Mouse (Mus musculus): ENCODE measurements around the gene Rnf220. TPM values are rescaled to one million over a fixed set of nuclear protein-coding genes. Genes with fewer than 3 reads are reported as not detected.
A peak's percentile ranks its signal among the peaks of the same experiment; 100 is the strongest.

Gene Rnf220
- polyA plus RNA-seq, 1 experiment from 2014 or later: 76.1 TPM

DNA sequence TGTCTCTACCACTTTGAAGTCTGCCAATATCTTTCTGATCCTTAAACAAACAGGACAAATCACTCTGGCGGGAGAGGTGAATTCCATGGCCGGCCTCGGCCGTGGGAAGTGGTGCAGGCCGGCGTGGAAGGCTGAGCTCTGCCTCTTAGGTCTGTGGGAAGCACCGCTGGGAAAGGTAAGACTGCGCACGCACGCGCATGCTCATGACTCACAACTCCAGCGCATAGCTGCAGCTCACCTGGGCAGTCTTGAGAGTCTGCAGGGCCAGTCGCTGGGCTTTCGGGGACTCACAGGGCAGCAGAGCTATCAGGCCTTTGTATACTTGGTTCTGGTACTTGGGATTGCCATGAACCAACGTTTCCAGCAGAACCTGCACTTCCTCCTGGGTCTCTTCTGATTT lies 267.3 kb downstream of the Rnf220 start:
- no peak overlapping the region for H3K27ac ChIP-seq (ENCODE audit: low read depth)
- ATAC-seq (ENCODE audit: insufficient read depth): no peak
- DNase-seq: peak; percentile 27
- 41% methylated on average over 15 of the region's 15 CpGs for WGBS
- no peaks in the 10 kb centered on the region for H3K36me3 ChIP-seq (ENCODE audit: insufficient read depth)
- H3K4me2 ChIP-seq: peak overlapping the region; percentile 15; the same call in 1 of the 2 replicates
- H3K9ac ChIP-seq: no peak overlapping the region
- H3K4me1 ChIP-seq (ENCODE audit: insufficient read depth): no peaks in the 10 kb centered on the region
- no peak overlapping the region for H3K4me3 ChIP-seq (ENCODE audit: low read depth, low read length)
- no peak for TF ChIP-seq CTCF (IDR thresholded peaks at IDR 0.05; ENCODE audit: low read depth)
- H3K9me3 ChIP-seq (ENCODE audit: low read depth, low read length): no peaks in the 10 kb centered on the region; the same call in 1 of the 2 replicates
- H3K27me3 ChIP-seq (ENCODE audit: insufficient read depth, low read length): no peaks in the 10 kb centered on the region

DNA sequence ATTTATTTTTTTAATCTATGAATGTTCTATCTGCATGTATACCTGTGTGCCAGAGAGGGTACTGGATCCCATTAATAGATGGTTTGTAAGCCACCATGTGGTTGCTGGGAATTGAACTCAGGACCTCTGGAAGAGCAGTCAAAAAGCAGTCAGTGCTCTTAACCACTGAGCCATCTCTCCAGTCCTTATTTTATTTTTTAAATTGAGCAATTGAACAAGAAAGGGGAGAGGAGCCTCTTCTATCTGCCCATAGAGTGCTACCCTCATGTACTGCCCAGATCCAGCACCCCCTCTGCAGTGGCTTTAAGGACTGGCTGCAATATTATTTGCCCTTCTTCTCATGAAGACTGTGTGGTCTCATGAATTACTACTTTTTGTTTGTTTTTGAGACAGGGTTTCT lies 271.6 kb downstream of the Rnf220 start:
- no peaks in the 10 kb centered on the region for H3K4me1 ChIP-seq (ENCODE audit: insufficient read depth)
- TF ChIP-seq CTCF (IDR thresholded peaks at IDR 0.05; ENCODE audit: low read depth): no peak
- H3K9me3 ChIP-seq (ENCODE audit: low read depth, low read length): no peaks in the 10 kb centered on the region; the same call in 1 of the 2 replicates
- H3K9ac ChIP-seq: no peak overlapping the region
- DNase-seq (no peak), ATAC-seq (ENCODE audit: insufficient read depth) (no peak)
- H3K4me2 ChIP-seq: no peak overlapping the region
- H3K36me3 ChIP-seq (ENCODE audit: insufficient read depth): no peaks in the 10 kb centered on the region
- H3K4me3 ChIP-seq (ENCODE audit: low read depth, low read length): no peak overlapping the region
- H3K27me3 ChIP-seq (ENCODE audit: insufficient read depth, low read length): no peaks in the 10 kb centered on the region
- no peak overlapping the region for H3K27ac ChIP-seq (ENCODE audit: low read depth)

DNA sequence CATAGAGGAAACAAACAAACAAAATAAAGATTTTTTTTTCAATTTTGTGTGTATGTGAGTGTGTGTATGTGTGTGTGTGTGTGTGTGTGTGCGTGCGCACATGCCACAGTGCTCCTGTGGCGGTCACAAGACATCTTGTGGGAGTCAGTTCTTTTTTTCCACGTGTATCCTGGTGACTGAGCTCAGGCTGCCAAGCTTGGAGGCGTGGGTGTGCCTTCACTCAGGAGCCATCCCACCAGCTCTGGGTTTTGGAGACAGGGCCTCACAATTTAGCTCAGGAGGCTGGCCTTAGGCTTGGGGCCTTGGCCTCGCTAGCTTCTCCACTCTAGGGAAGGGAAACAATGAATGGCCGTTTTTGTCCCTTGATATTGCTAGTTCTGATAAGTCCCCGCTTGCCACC lies 272.7 kb downstream of the Rnf220 start:
- ATAC-seq (ENCODE audit: insufficient read depth) (no peak), DNase-seq (no peak)
- Histone ChIP-seq H3K27ac (ENCODE audit: low read depth) (no peak overlapping the region), H3K9ac (no peak overlapping the region), H3K4me3 (ENCODE audit: low read depth, low read length) (no peak overlapping the region), H3K27me3 (ENCODE audit: insufficient read depth, low read length) (no peaks in the 10 kb centered on the region), H3K4me2 (no peak overlapping the region), H3K9me3 (ENCODE audit: low read depth, low read length) (no peaks in the 10 kb centered on the region), H3K4me1 (ENCODE audit: insufficient read depth) (no peaks in the 10 kb centered on the region), H3K36me3 (ENCODE audit: insufficient read depth) (no peaks in the 10 kb centered on the region)
- 70% methylated on average over 8 of the region's 8 CpGs for WGBS
- TF ChIP-seq CTCF (IDR thresholded peaks at IDR 0.05; ENCODE audit: low read depth): no peak

DNA sequence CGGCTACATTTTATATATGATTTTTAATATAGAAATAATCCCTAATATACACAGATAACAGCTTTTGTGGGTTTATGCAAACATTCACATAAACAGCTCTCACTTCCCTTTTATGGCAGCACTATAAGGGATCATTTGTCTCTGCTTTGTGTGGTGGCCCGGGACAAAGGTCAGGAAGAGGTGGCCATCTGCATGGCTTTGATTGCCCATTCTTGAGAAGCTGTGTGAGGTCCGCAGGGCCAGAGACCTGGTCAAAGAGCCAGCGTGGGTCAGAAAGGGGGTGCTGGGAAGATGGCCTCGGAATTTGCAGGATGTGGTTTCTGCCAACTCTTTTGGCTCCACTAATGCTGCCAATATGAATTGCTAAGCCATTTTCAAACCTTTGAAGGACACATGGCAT lies 273.9 kb downstream of the Rnf220 start:
- Histone ChIP-seq H3K36me3 (ENCODE audit: insufficient read depth) (no peaks in the 10 kb centered on the region), H3K27me3 (ENCODE audit: insufficient read depth, low read length) (no peaks in the 10 kb centered on the region), H3K9ac (no peak overlapping the region), H3K9me3 (ENCODE audit: low read depth, low read length) (no peaks in the 10 kb centered on the region), H3K4me3 (ENCODE audit: low read depth, low read length) (no peak overlapping the region), H3K27ac (ENCODE audit: low read depth) (no peak overlapping the region), H3K4me2 (no peak overlapping the region), H3K4me1 (ENCODE audit: insufficient read depth) (no peaks in the 10 kb centered on the region)
- TF ChIP-seq CTCF (IDR thresholded peaks at IDR 0.05; ENCODE audit: low read depth): no peak
- DNase-seq (no peak), ATAC-seq (ENCODE audit: insufficient read depth) (no peak)
- WGBS: 57% methylated on average over 5 of the region's 5 CpGs

DNA sequence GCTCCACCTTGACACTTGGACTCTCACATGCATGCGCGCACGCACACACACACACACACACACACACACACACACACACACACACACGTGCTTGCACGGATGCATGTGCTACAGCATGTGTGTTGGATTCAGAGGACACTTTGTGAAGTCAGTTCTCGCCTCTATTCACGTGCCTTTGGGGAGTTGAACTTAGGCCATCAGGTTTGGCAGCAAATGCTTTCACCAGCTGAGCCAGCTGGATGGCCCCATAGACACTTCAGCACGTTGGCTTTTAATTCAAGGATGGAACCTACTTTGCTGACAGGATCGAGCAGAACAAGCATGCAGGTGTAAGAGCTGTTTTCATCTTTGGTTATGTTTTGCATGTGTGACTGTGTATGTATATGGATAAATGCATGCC lies 275.0 kb downstream of the Rnf220 start:
- no peak for TF ChIP-seq CTCF (IDR thresholded peaks at IDR 0.05; ENCODE audit: low read depth)
- ATAC-seq (ENCODE audit: insufficient read depth): no peak

More for the DNA sequence above, 275.0 kb downstream of the Rnf220 start:
- Histone ChIP-seq H3K9ac (no peak overlapping the region), H3K27me3 (ENCODE audit: insufficient read depth, low read length) (no peaks in the 10 kb centered on the region), H3K9me3 (ENCODE audit: low read depth, low read length) (no peaks in the 10 kb centered on the region), H3K27ac (ENCODE audit: low read depth) (no peak overlapping the region), H3K4me2 (no peak overlapping the region), H3K36me3 (ENCODE audit: insufficient read depth) (no peaks in the 10 kb centered on the region), H3K4me1 (ENCODE audit: insufficient read depth) (no peaks in the 10 kb centered on the region), H3K4me3 (ENCODE audit: low read depth, low read length) (no peak overlapping the region)
- WGBS: 81% methylated on average over 9 of the region's 9 CpGs
- DNase-seq: no peak

Other genes with a start within 250 kb of the Rnf220 start
- 10.7 and 12.4 TPM in 2 replicates for gene Tmem53, start 245.1 kb downstream of the Rnf220 start, polyA plus RNA-seq (2014; fragmentation: Nextera tagmentation; extraction: Ambion mirVana)
- 0.18 and 0.43 TPM in 2 replicates for gene Armh1, start 244.9 kb downstream of the Rnf220 start, polyA plus RNA-seq (2014; fragmentation: Nextera tagmentation; extraction: Ambion mirVana)
- gene Eri3, start 53.3 kb upstream of the Rnf220 start, polyA plus RNA-seq (2014; fragmentation: Nextera tagmentation; extraction: Ambion mirVana): 159 and 173 TPM in 2 replicates
- 64.5 and 65.4 TPM in 2 replicates for gene Dmap1, start 185.2 kb upstream of the Rnf220 start, polyA plus RNA-seq (2014; fragmentation: Nextera tagmentation; extraction: Ambion mirVana)
- gene Gm12845, start 227.4 kb upstream of the Rnf220 start, polyA plus RNA-seq (2014; fragmentation: Nextera tagmentation; extraction: Ambion mirVana): not detected in 2 replicates